Mouse (Mus musculus): ENCODE results near the gene Speer4a. TPM values are rescaled to one million over a fixed set of nuclear protein-coding genes. Genes with fewer than 3 reads are reported as not detected.

Gene Speer4a
- polyA plus RNA-seq (2017; shearing (Covaris generic)) = not detected

GRCm38 (mm10) chr5:26039458-26039857 is at the start of gene Speer4a:
TSS of gene Speer4a (minus strand) at chr5:26039558.

GRCm38 (mm10) chr5:26058481-26058880 is 19.1 kb upstream of the Speer4a start, which contains the start of gene Gm7347:
TSS of gene Gm7347 (minus strand) at chr5:26058581.

GRCm38 (mm10) chr5:26022816-26023215 is 16.5 kb downstream of the Speer4a start, which contains the start of gene Gm5862:
TSS of gene Gm5862 (minus strand) at chr5:26022916.

GRCm38 (mm10) chr5:26004698-26005097 is 34.7 kb downstream of the Speer4a start, which contains the start of gene Gm1979:
TSS of gene Gm1979 (minus strand) at chr5:26004798.

GRCm38 (mm10) chr5:25988550-25988949 is 50.8 kb downstream of the Speer4a start, which contains the start of gene Gm21698:
TSS of gene Gm21698 (minus strand) at chr5:25988650.

Other genes with a start within 250 kb of the Speer4a start
- not detected for gene Gm21663, start 97.2 kb downstream of the Speer4a start, polyA plus RNA-seq (2017; shearing (Covaris generic))
- not detected for gene Gm21671, start 85.1 kb downstream of the Speer4a start, polyA plus RNA-seq (2017; shearing (Covaris generic))
- not detected for gene Gm21680, start 66.9 kb downstream of the Speer4a start, polyA plus RNA-seq (2017; shearing (Covaris generic))
- not detected for gene Gm21698, start 50.9 kb downstream of the Speer4a start, polyA plus RNA-seq (2017; shearing (Covaris generic))
- gene Gm1979, start 34.8 kb downstream of the Speer4a start, polyA plus RNA-seq (2017; shearing (Covaris generic)) = not detected
- gene Gm5862, start 16.6 kb downstream of the Speer4a start, polyA plus RNA-seq (2017; shearing (Covaris generic)) = not detected
- gene Gm7347, start 19.0 kb upstream of the Speer4a start, polyA plus RNA-seq (2017; shearing (Covaris generic)) = not detected
- not detected for gene Gm10471, start 49.7 kb upstream of the Speer4a start, polyA plus RNA-seq (2017; shearing (Covaris generic))
- gene 5031410I06Rik, start 65.8 kb upstream of the Speer4a start, polyA plus RNA-seq (2017; shearing (Covaris generic)) = not detected
- not detected for gene Gm10220, start 81.9 kb upstream of the Speer4a start, polyA plus RNA-seq (2017; shearing (Covaris generic))
- gene Gm7361, start 218.1 kb upstream of the Speer4a start, polyA plus RNA-seq (2017; shearing (Covaris generic)) = not detected